Mouse (Mus musculus) bone marrow macrophage, adult 2 months (primary cell): Measurements from ENCODE around the gene Adra2b.

Source experiments
- CTCF ChIP-seq: IDR thresholded peaks from 2 replicates; pipeline ENCODE4 v1.5.1; 2012; ENCODE audit warnings: low read depth, mild to moderate bottlenecking, low read length, moderate library complexity
- POLR2A ChIP-seq: IDR thresholded peaks from 2 replicates; pipeline ENCODE4 v1.6.1; 2012; ENCODE audit warnings: mild to moderate bottlenecking, low read depth, low read length, borderline replicate concordance

GRCm38 (mm10) chr2:127323667-127324066, 39.3 kb upstream of the Adra2b start:
- TF ChIP-seq POLR2A: no peak
- TF ChIP-seq CTCF: no peak
